ENCODE assay signal across 27 mouse cellular contexts in genomic region chr2:132183874-132184273, GRCm38 (mm10).
"Had no signal": no experiment of that assay in that cellular context is flagged by ENCODE, and none has a peak within 500 bp of the region (broad histone marks: within the 10 kb centered on the region; RNA-seq: fewer than 3 reads in every experiment).

No protein-coding gene starts in this region.

- H3K4me3 ChIP-seq: heart, adult 2 months; heart, embryonic 10.5 days; heart, embryonic 12.5 days; hindbrain, embryonic 10.5 days; hindbrain, embryonic 12.5 days; intestine, embryonic 15.5 days; layer of hippocampus, adult 2 months; left cerebral cortex, adult 2 months; limb, embryonic 10.5 days; limb, embryonic 12.5 days; liver, embryonic 13.5 days; liver, embryonic 15.5 days had no signal

- H3K4me2 ChIP-seq: heart, embryonic 12.5 days; hindbrain, embryonic 12.5 days; hindbrain, embryonic 14.5 days; intestine, embryonic 15.5 days; limb, embryonic 12.5 days; liver, embryonic 11.5 days; liver, embryonic 13.5 days; liver, embryonic 15.5 days had no signal

- H3K9me3 ChIP-seq: heart, embryonic 10.5 days; heart, embryonic 12.5 days; hindbrain, embryonic 10.5 days; hindbrain, embryonic 12.5 days; intestine, embryonic 15.5 days; limb, embryonic 10.5 days; limb, embryonic 12.5 days; liver, embryonic 13.5 days; liver, embryonic 15.5 days had no signal

- H3K27ac ChIP-seq: heart, adult 2 months; heart, embryonic 10.5 days; hindbrain, embryonic 10.5 days; hindbrain, embryonic 12.5 days; hindbrain, embryonic 14.5 days; intestine, embryonic 15.5 days; layer of hippocampus, adult 2 months; left cerebral cortex, adult 2 months; limb, embryonic 10.5 days; limb, embryonic 12.5 days; liver, embryonic 13.5 days; liver, embryonic 15.5 days had no signal

- H3K4me1 ChIP-seq: heart, embryonic 10.5 days; heart, embryonic 12.5 days; hindbrain, embryonic 10.5 days; hindbrain, embryonic 12.5 days; intestine, embryonic 15.5 days; limb, embryonic 10.5 days; liver, embryonic 13.5 days; liver, embryonic 15.5 days had no signal

- H3K27me3 ChIP-seq: heart, embryonic 12.5 days; hindbrain, embryonic 12.5 days; intestine, embryonic 15.5 days; limb, embryonic 12.5 days; liver, embryonic 13.5 days; liver, embryonic 15.5 days had no signal

- H3K9ac ChIP-seq: heart, embryonic 12.5 days; hindbrain, embryonic 12.5 days; hindbrain, embryonic 14.5 days; intestine, embryonic 15.5 days; limb, embryonic 12.5 days; liver, embryonic 13.5 days; liver, embryonic 15.5 days; liver, postnatal 0 days had no signal

- DNase-seq: gastrocnemius, postnatal 14 days; gastrocnemius, postnatal 36 days; heart, adult 2 months; heart, postnatal 10 days; heart, postnatal 4 days; kidney, adult 2 months; kidney, postnatal 10 days; kidney, postnatal 25 days; kidney, postnatal 4 days; liver; liver, embryonic 13.5 days; liver, postnatal 0 days had no signal

- H3K36me3 ChIP-seq: heart, embryonic 10.5 days; heart, embryonic 12.5 days; hindbrain, embryonic 10.5 days; hindbrain, embryonic 12.5 days; intestine, embryonic 15.5 days; limb, embryonic 10.5 days; limb, embryonic 12.5 days; liver, embryonic 13.5 days; liver, embryonic 15.5 days had no signal

- ATAC-seq: hindbrain, embryonic 16.5 days; inflammation-experienced regulatory T-cells, adult 6 months; intestine, embryonic 15.5 days; intestine, postnatal 0 days; liver, postnatal 0 days had no signal
